Mouse (Mus musculus) liver, postnatal 0 days (tissue): ENCODE measurements at regions not wholly inside any gene's neighbourhood (a gene's known extent, or its start where the extent isn't known, plus 50 kb on each side); places are given as distances from the start of the nearest gene placed in this dataset.

Experiments
- ATAC-seq: fragments of 200-750 bp; cut with Nextera tagmentation; 2 replicates; pipeline ENCODE4 v1.8.0; 2017; ENCODE audit warnings: mild to moderate bottlenecking, moderate library complexity
- DNase-seq: peaks from one replicate; pipeline ENCODE4 v3.0.0-alpha.2; 2016
- H3K27ac ChIP-seq: fragments of 300-500 bp; sonication (generic); 2 replicates; pipeline ENCODE4 v1.5.1; 2014; ENCODE audit warnings: antibody characterized with exemption, moderate library complexity, mild to moderate bottlenecking, low read depth
- H3K27me3 ChIP-seq: fragments of 300-500 bp; sonication (generic); 2 replicates; pipeline ENCODE4 v1.6.1; 2014; ENCODE audit warnings: low read length, control low read depth, mixed read lengths; ENCODE audit not compliant: insufficient read depth
- H3K36me3 ChIP-seq: fragments of 300-500 bp; sonication (generic); replicated peaks from 2 replicates; pipeline ENCODE4 v1.6.1; 2014; ENCODE audit warnings: mild to moderate bottlenecking, control low read depth, low read length, moderate library complexity, mixed read lengths; ENCODE audit not compliant: insufficient read depth
- H3K4me1 ChIP-seq: fragments of 300-500 bp; sonication (generic); 2 replicates; pipeline ENCODE4 v1.6.1; 2014; ENCODE audit warnings: antibody characterized with exemption, mild to moderate bottlenecking, control low read depth; ENCODE audit not compliant: insufficient read depth
- H3K4me2 ChIP-seq: fragments of 300-500 bp; sonication (generic); 2 replicates; pipeline ENCODE4 v1.6.1; 2014; ENCODE audit warnings: low read depth, mild to moderate bottlenecking, low read length, moderate library complexity, mixed read lengths
- H3K4me3 ChIP-seq: fragments of 300-500 bp; sonication (generic); 2 replicates; pipeline ENCODE4 v1.5.1; 2014; ENCODE audit warnings: low read depth, low read length
- H3K9ac ChIP-seq: fragments of 300-500 bp; sonication (generic); replicated peaks from 2 replicates; pipeline ENCODE4 v1.6.1; 2014; ENCODE audit warnings: mild to moderate bottlenecking, moderate library complexity
- H3K9me3 ChIP-seq: fragments of 300-500 bp; sonication (generic); 2 replicates; pipeline ENCODE4 v1.6.1; 2016; ENCODE audit warnings: mild to moderate bottlenecking, control low read depth, low read length, mixed read lengths
- CTCF ChIP-seq: sonication (generic); IDR thresholded peaks from 2 replicates; pipeline ENCODE4 v1.5.1; 2016; ENCODE audit warnings: antibody characterized with exemption, low read depth
- EP300 ChIP-seq: IDR thresholded peaks from 2 replicates; pipeline ENCODE4 v1.6.1; 2016; ENCODE audit warnings: antibody characterized with exemption, low read depth, mild to moderate bottlenecking
- WGBS: fragments of 180-500 bp; shearing (Covaris S2); extraction: QIAGEN DNeasy Blood & Tissue Kit; methylation state at CpG from one replicate; pipeline ENCODE4 v1.1.7; 2014; ENCODE audit not compliant: insufficient replicate concordance; 5-methylcytosine and 5-hydroxymethylcytosine counted together

- Histone ChIP-seq H3K4me2 (no peak overlapping the region), H3K9ac (no peak overlapping the region), H3K27ac (no peak overlapping the region), H3K4me1 (no peaks in the 10 kb centered on the region), H3K9me3 (no peaks in the 10 kb centered on the region), H3K27me3 (no peaks in the 10 kb centered on the region), H3K36me3 (no peaks in the 10 kb centered on the region), H3K4me3 (no peak overlapping the region)
- DNase-seq (no peak), ATAC-seq (no peak)
- WGBS: 74% methylated on average over 7 of the region's 7 CpGs
- no peak for TF ChIP-seq CTCF
- TF ChIP-seq EP300: no peak
Measured at GRCm38 (mm10) chr14:79883487-79883886, 100.4 kb upstream of the Olfm4 start.

DNA sequence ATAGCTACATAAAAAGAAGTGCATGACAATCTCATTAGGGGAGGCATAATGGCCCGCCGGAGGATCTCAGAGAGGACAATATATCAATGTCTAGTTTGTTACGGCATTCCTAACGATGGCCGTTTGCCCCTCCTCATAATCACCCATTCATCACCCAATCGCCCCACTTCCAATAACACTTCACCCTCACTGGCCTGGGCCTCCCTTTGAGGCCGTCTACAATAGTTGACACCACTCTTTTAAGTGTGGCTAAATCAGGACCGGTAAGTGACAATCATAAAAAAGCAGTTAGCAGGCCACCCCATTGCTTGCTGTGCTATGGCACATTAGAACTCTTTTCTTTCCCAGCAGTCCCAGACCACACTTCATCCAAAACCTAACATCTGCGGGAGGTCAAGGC is 102.2 kb upstream of the Olfm4 start:
- ATAC-seq: no peak
- no peak overlapping the region for H3K27ac ChIP-seq
- no peak overlapping the region for H3K4me3 ChIP-seq
- H3K36me3 ChIP-seq: no peaks in the 10 kb centered on the region
- no peak overlapping the region for H3K4me2 ChIP-seq
- DNase-seq: no peak
- H3K9me3 ChIP-seq: no peaks in the 10 kb centered on the region
- H3K4me1 ChIP-seq: no peaks in the 10 kb centered on the region
- H3K27me3 ChIP-seq: no peaks in the 10 kb centered on the region
- 49% methylated on average over 9 of the region's 9 CpGs for whole genome bisulfite sequencing
- TF ChIP-seq CTCF (no peak), EP300 (no peak)
- H3K9ac ChIP-seq: no peak overlapping the region

GRCm38 (mm10) chr14:79880065-79880755 is 103.7 kb upstream of the Olfm4 start:
- no peaks in the 10 kb centered on the region for H3K27me3 ChIP-seq
- TF ChIP-seq CTCF (no peak), EP300 (no peak)
- H3K36me3 ChIP-seq: no peaks in the 10 kb centered on the region
- 56% methylated on average over 5 of the region's 5 CpGs for WGBS
- DNase-seq: no peak
- ATAC-seq: no peak
- no peak overlapping the region for H3K4me3 ChIP-seq
- no peaks in the 10 kb centered on the region for H3K9me3 ChIP-seq
- H3K4me1 ChIP-seq: no peaks in the 10 kb centered on the region
- no peak overlapping the region for H3K4me2 ChIP-seq
- H3K27ac ChIP-seq: no peak overlapping the region
- H3K9ac ChIP-seq: no peak overlapping the region

- Histone ChIP-seq H3K9me3 (no peaks in the 10 kb centered on the region), H3K27me3 (no peaks in the 10 kb centered on the region), H3K9ac (no peak overlapping the region), H3K4me2 (no peak overlapping the region), H3K36me3 (no peaks in the 10 kb centered on the region), H3K4me1 (no peaks in the 10 kb centered on the region), H3K4me3 (no peak overlapping the region), H3K27ac (no peak overlapping the region)
- 69% methylated on average over 11 of the region's 11 CpGs for WGBS
- ATAC-seq: no peak
- DNase-seq: no peak
- TF ChIP-seq EP300: no peak
- TF ChIP-seq CTCF: no peak
Measured at GRCm38 (mm10) chr14:79879333-79880035, 104.4 kb upstream of the Olfm4 start.

DNA sequence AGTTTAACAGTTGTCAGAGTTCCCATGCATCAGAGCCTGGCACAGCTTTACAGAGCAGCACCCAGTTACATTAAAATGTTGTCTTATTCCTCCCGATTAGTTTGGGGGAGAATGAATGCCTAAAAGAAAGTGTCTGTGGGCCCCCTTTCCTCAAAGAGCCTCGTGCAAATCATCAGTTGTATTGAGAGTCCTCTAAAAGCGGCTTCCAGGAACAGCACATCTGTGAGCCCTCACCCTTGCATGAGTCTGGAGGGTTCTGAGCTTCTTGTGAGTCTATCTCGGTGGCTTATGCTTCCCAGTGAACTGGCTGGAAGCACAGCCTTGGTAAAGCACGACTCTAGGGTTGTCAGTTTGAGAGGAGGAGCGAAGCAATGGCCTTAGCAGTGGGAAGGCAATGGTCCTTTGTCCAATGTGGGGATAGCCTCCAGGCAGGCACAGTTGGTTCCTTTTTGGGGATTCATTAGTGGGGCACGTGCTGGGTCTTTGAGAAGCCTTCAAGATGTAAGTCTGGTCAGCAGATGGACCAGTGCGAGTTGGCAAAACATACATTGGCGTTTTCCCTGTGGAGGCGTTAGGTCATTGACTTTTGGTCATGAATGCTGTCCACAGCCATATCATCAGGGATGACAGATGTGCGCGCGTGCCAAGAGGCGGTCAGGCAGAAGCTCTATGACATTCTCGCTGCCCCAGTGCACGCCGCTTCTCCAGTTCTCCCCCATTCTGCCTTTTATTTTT is 105.4 kb upstream of the Olfm4 start:
- Histone ChIP-seq H3K4me2 (no peak overlapping the region), H3K36me3 (no peaks in the 10 kb centered on the region), H3K9me3 (no peaks in the 10 kb centered on the region), H3K4me1 (no peaks in the 10 kb centered on the region), H3K27ac (no peak overlapping the region), H3K9ac (no peak overlapping the region), H3K27me3 (no peaks in the 10 kb centered on the region), H3K4me3 (no peak overlapping the region)
- no peak for DNase-seq
- no peak for ATAC-seq
- no peak for TF ChIP-seq CTCF
- TF ChIP-seq EP300: no peak
- WGBS: 81% methylated on average over 17 of the region's 17 CpGs

DNA sequence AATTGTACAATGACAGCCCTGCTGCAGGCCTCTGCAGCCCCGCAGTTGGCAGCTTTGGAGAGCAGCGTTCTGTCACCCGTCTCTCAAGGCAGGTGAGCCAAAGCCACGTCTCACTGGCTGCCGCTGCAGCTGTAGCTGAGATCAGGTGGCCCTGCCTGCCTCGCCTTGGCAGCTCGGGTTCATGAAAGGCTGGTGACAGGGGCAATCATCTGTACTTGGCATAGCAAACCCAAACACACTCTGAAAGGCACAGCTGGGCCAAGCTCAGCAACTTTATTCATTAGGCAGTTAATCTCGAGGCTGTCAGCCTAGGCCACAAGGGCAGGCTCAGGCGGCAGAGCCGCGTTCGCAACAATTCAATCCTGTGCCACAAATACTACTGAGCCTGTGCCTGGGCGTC is 102.0 kb upstream of the Pcdh8 start:
- no peaks in the 10 kb centered on the region for H3K9me3 ChIP-seq
- WGBS: 64% methylated on average over 13 of the region's 13 CpGs
- H3K4me1 ChIP-seq: no peaks in the 10 kb centered on the region
- no peak overlapping the region for H3K4me2 ChIP-seq
- TF ChIP-seq CTCF (no peak), EP300 (no peak)
- ATAC-seq (no peak), DNase-seq (no peak)
- no peak overlapping the region for H3K4me3 ChIP-seq
- no peaks in the 10 kb centered on the region for H3K27me3 ChIP-seq
- H3K27ac ChIP-seq: no peak overlapping the region
- no peak overlapping the region for H3K9ac ChIP-seq
- no peaks in the 10 kb centered on the region for H3K36me3 ChIP-seq
